ENCODE assay signal across 19 mouse cellular contexts in the genomic region with DNA sequence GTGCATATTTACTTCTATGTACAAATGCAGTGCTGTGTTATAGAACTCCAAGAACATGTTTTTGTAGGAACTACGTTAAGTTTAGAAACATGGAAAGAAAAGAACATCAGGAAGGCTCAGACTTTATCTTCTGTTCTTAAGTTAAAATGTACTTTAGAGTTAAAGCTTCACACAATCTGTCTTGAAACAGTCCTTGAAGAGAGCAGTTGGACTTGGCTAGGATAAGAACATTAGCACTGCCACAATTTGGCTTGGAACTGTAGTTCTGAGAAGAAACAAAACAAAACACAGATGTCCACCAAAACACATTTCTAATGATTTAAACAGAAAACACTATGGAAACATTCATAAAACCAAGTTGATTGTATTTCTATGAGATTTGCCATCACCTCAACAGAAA.
DNase-seq lines count a peak whose midpoint lies in the region; ATAC-seq and TF ChIP-seq lines count a peak whose summit lies in the region.
"Had no signal": no experiment of that assay in that cellular context is flagged by ENCODE, and none has a peak within 500 bp of the region (broad histone marks: within the 10 kb centered on the region; RNA-seq: fewer than 3 reads in every experiment).

No protein-coding gene starts in this region.

- no peak overlapping the region for H3K4me2 ChIP-seq in forebrain, postnatal 0 days (ENCODE audit: low read depth)
- no peak overlapping the region for H3K4me2 ChIP-seq in forebrain, embryonic 13.5 days
- H3K4me2 ChIP-seq: embryonic facial prominence, embryonic 13.5 days; embryonic facial prominence, embryonic 15.5 days; forebrain, embryonic 12.5 days had no signal

- TF ChIP-seq POLR2A in brain, embryonic 14.5 days (IDR thresholded peaks at IDR 0.05; ENCODE audit: borderline replicate concordance, extremely low read depth, insufficient read depth, insufficient read length, poor library complexity, severe bottlenecking) = no peak
- no peak for TF ChIP-seq POLR2A in lung, adult 2 months (IDR thresholded peaks at IDR 0.05; ENCODE audit: borderline replicate concordance, extremely low read depth, low read depth, low read length)
- TF ChIP-seq POLR2A in cerebellum, adult 2 months (IDR thresholded peaks at IDR 0.05; ENCODE audit: borderline replicate concordance, insufficient read depth, low read length) = no peak

- WGBS in forebrain, postnatal 0 days = 63% methylated on average over 1 of the region's 1 CpGs
- WGBS in forebrain, embryonic 13.5 days = 81% methylated on average over 1 of the region's 1 CpGs
- WGBS in lung, adult 2 months = 73% methylated on average over 1 of the region's 1 CpGs
- 90% methylated on average over 1 of the region's 1 CpGs for WGBS in cerebellum, adult 2 months

- TF ChIP-seq CTCF in forebrain, postnatal 0 days (IDR thresholded peaks at IDR 0.05; ENCODE audit: low read depth) = no peak
- no peak for TF ChIP-seq CTCF in brain, embryonic 14.5 days (IDR thresholded peaks at IDR 0.05; ENCODE audit: borderline replicate concordance, extremely low read depth, insufficient read depth, insufficient read length)
- TF ChIP-seq CTCF in lung, adult 2 months (IDR thresholded peaks at IDR 0.05; ENCODE audit: insufficient read depth, low read length) = no peak
- no peak for TF ChIP-seq CTCF in cerebellum, adult 2 months (IDR thresholded peaks at IDR 0.05; ENCODE audit: borderline replicate concordance, insufficient read depth, low read depth, low read length)

- H3K9me3 ChIP-seq in forebrain, postnatal 0 days (ENCODE audit: low read length) = no peaks in the 10 kb centered on the region
- H3K9me3 ChIP-seq in forebrain, embryonic 13.5 days (replicated peaks) = no peaks in the 10 kb centered on the region
- H3K9me3 ChIP-seq: embryonic facial prominence, embryonic 13.5 days; embryonic facial prominence, embryonic 15.5 days; forebrain, embryonic 10.5 days; forebrain, embryonic 12.5 days had no signal

- H3K4me1 ChIP-seq in forebrain, postnatal 0 days (ENCODE audit: insufficient read depth) = no peaks in the 10 kb centered on the region
- no peaks in the 10 kb centered on the region for H3K4me1 ChIP-seq in forebrain, embryonic 13.5 days
- H3K4me1 ChIP-seq in lung, adult 2 months (ENCODE audit: control insufficient read depth, insufficient read depth, low read length) = no peaks in the 10 kb centered on the region
- no peaks in the 10 kb centered on the region for H3K4me1 ChIP-seq in cerebellum, adult 2 months (ENCODE audit: control insufficient read depth, insufficient read depth, low read length)
- H3K4me1 ChIP-seq: embryonic facial prominence, embryonic 13.5 days; embryonic facial prominence, embryonic 15.5 days; forebrain, embryonic 10.5 days; forebrain, embryonic 12.5 days had no signal

- ATAC-seq in forebrain, postnatal 0 days = peak; percentile 71
- ATAC-seq in forebrain, embryonic 13.5 days = no peak

- no peak overlapping the region for H3K27ac ChIP-seq in forebrain, postnatal 0 days (ENCODE audit: low read depth, low read length)
- H3K27ac ChIP-seq in forebrain, embryonic 13.5 days = no peak overlapping the region
- H3K27ac ChIP-seq in cerebellum, adult 2 months (ENCODE audit: insufficient read depth, low read length) = no peak overlapping the region
- H3K27ac ChIP-seq: embryonic facial prominence, embryonic 13.5 days; embryonic facial prominence, embryonic 15.5 days; forebrain, embryonic 10.5 days; forebrain, embryonic 12.5 days had no signal

- no peak overlapping the region for H3K9ac ChIP-seq in forebrain, postnatal 0 days
- no peak overlapping the region for H3K9ac ChIP-seq in forebrain, embryonic 13.5 days
- H3K9ac ChIP-seq: embryonic facial prominence, embryonic 13.5 days; embryonic facial prominence, embryonic 15.5 days; forebrain, embryonic 12.5 days had no signal

- no peaks in the 10 kb centered on the region for H3K36me3 ChIP-seq in forebrain, postnatal 0 days (ENCODE audit: insufficient read depth)
- no peaks in the 10 kb centered on the region for H3K36me3 ChIP-seq in forebrain, embryonic 13.5 days (ENCODE audit: poor library complexity, severe bottlenecking)
- H3K36me3 ChIP-seq: embryonic facial prominence, embryonic 13.5 days; embryonic facial prominence, embryonic 15.5 days; forebrain, embryonic 10.5 days; forebrain, embryonic 12.5 days had no signal

- peak; percentile 34 for DNase-seq in forebrain, postnatal 0 days
- peak; percentile 53 for DNase-seq in brain, embryonic 14.5 days (ENCODE audit: low read depth)
- no peak for DNase-seq in lung, adult 2 months
- no peak for DNase-seq in cerebellum, adult 2 months
- DNase-seq: adrenal gland, adult 2 months; adrenal gland, postnatal 10 days; adrenal gland, postnatal 25 days; cerebellum, adult 11-12 months; cerebellum, adult 8-10 months; cerebellum, adult 9-11 months; cerebellum, postnatal 14 days; cerebellum, postnatal 36 days; embryo, embryonic 11 days had no signal

- H3K4me3 ChIP-seq in forebrain, postnatal 0 days (ENCODE audit: low read depth, low read length) = no peak overlapping the region
- H3K4me3 ChIP-seq in forebrain, embryonic 13.5 days = no peak overlapping the region
- no peak overlapping the region for H3K4me3 ChIP-seq in lung, adult 2 months (replicated peaks; ENCODE audit: extremely low read depth, low read depth, low read length)
- no peak overlapping the region for H3K4me3 ChIP-seq in cerebellum, adult 2 months (replicated peaks; ENCODE audit: insufficient read depth, low read depth, low read length)
- H3K4me3 ChIP-seq: embryonic facial prominence, embryonic 13.5 days; embryonic facial prominence, embryonic 15.5 days; erythroblast, embryonic 14.5 days; forebrain, embryonic 10.5 days; forebrain, embryonic 12.5 days had no signal

- no peaks in the 10 kb centered on the region for H3K27me3 ChIP-seq in forebrain, postnatal 0 days (ENCODE audit: insufficient read depth, low read length)
- no peaks in the 10 kb centered on the region for H3K27me3 ChIP-seq in forebrain, embryonic 13.5 days
- H3K27me3 ChIP-seq in cerebellum, adult 2 months (ENCODE audit: control insufficient read depth, insufficient read depth, low read length) = no peaks in the 10 kb centered on the region
- H3K27me3 ChIP-seq: embryonic facial prominence, embryonic 13.5 days; embryonic facial prominence, embryonic 15.5 days; forebrain, embryonic 12.5 days had no signal

Comparison
In these comparisons a context has a peak if more than half of its experiments do, and no peak if none do; other contexts are left out.
1. DNase-seq: peak in forebrain, postnatal 0 days (single experiment) and brain, embryonic 14.5 days (single experiment); none in lung, adult 2 months (single experiment) and cerebellum, adult 2 months (0 of 2).